Mouse (Mus musculus) limb, embryonic 13.5 days (tissue): Measurements from ENCODE around the gene Gm27179. TPM values are rescaled to one million over a fixed set of nuclear protein-coding genes. Genes with fewer than 3 reads are reported as not detected.
"Not testable (repeated sequence)": the region's sequence is repeated elsewhere in the genome, so short reads cannot be mapped to it uniquely, and the experiment has no call there.

ENCODE experiments used
- ATAC-seq: fragments of 200-750 bp; cut with Nextera tagmentation; 2 replicates; pipeline ENCODE4 v1.8.0; 2017; ENCODE audit warnings: low read depth, moderate number of reproducible peaks, moderate TSS enrichment; ENCODE audit not compliant: low FRiP score
- H3K27ac ChIP-seq: fragments of 300-500 bp; sonication (generic); 2 replicates; pipeline ENCODE4 v1.5.1; 2015; ENCODE audit warnings: inconsistent platforms, mild to moderate bottlenecking, moderate library complexity
- H3K27me3 ChIP-seq: fragments of 300-500 bp; sonication (generic); 2 replicates; pipeline ENCODE4 v1.6.1; 2015; ENCODE audit warnings: mild to moderate bottlenecking, inconsistent platforms
- H3K36me3 ChIP-seq: fragments of 300-500 bp; sonication (generic); 2 replicates; pipeline ENCODE4 v1.6.1; 2015; ENCODE audit warnings: inconsistent platforms, mild to moderate bottlenecking, moderate library complexity
- H3K4me1 ChIP-seq: fragments of 300-500 bp; sonication (generic); 2 replicates; pipeline ENCODE4 v1.6.1; 2015; ENCODE audit warnings: inconsistent platforms
- H3K4me2 ChIP-seq: fragments of 300-500 bp; sonication (generic); replicated peaks from 2 replicates; pipeline ENCODE4 v1.6.1; 2015; ENCODE audit warnings: inconsistent platforms, mild to moderate bottlenecking, moderate library complexity
- H3K4me3 ChIP-seq: fragments of 300-500 bp; sonication (generic); 2 replicates; pipeline ENCODE4 v1.5.1; 2015; ENCODE audit warnings: moderate library complexity, mild to moderate bottlenecking, inconsistent platforms
- H3K9ac ChIP-seq: fragments of 300-500 bp; sonication (generic); 2 replicates; pipeline ENCODE4 v1.6.1; 2015; ENCODE audit warnings: mild to moderate bottlenecking, inconsistent platforms
- H3K9me3 ChIP-seq: fragments of 300-500 bp; sonication (generic); 2 replicates; pipeline ENCODE4 v1.6.1; 2016; ENCODE audit warnings: inconsistent platforms
- WGBS: fragments of 180-500 bp; shearing (Covaris S2); methylation state at CpG from one replicate; pipeline ENCODE4 v1.1.7; 2015; 5-methylcytosine and 5-hydroxymethylcytosine counted together
- polyA plus RNA-seq: library from polyadenylated mRNA; unstranded; fragments of >200 nt; fragmentation: Nextera tagmentation; extraction: Ambion mirVana; gene quantifications from 2 replicates; pipeline ENCODE4 v1.2.1, GENCODE M21; 2015

Gm27179 gene
- not detected in 2 replicates for polyA plus RNA-seq

- not testable (repeated sequence) for H3K4me3 ChIP-seq, H3K27ac ChIP-seq, H3K27me3 ChIP-seq, H3K4me1 ChIP-seq, H3K4me2 ChIP-seq, H3K36me3 ChIP-seq, ATAC-seq, H3K9me3 ChIP-seq, H3K9ac ChIP-seq
- WGBS: no CpG with 5 or more reads among the region's 2 CpGs
These were observed at the start of gene Gm27179 for GRCm38 (mm10) chr14:69512449-69512848. Gm27179 (minus strand) TSS chr14:69512549.

GRCm38 (mm10) chr14:69557550-69557949, 45.2 kb upstream of the Gm27179 start:
- H3K27me3 ChIP-seq, H3K27ac ChIP-seq, H3K9ac ChIP-seq, H3K4me2 ChIP-seq, ATAC-seq, H3K4me1 ChIP-seq, H3K36me3 ChIP-seq, H3K9me3 ChIP-seq, H3K4me3 ChIP-seq: not testable (repeated sequence)
- WGBS: no CpG with 5 or more reads among the region's 14 CpGs

GRCm38 (mm10) chr14:69556820-69557219, 44.5 kb upstream of the Gm27179 start:
- WGBS: no CpG with 5 or more reads among the region's 8 CpGs
- H3K36me3 ChIP-seq, H3K9ac ChIP-seq, H3K4me2 ChIP-seq, ATAC-seq, H3K27ac ChIP-seq, H3K9me3 ChIP-seq, H3K4me3 ChIP-seq, H3K27me3 ChIP-seq, H3K4me1 ChIP-seq: not testable (repeated sequence)

- not testable (repeated sequence) for H3K4me3 ChIP-seq, H3K27me3 ChIP-seq, H3K9ac ChIP-seq, H3K9me3 ChIP-seq, H3K36me3 ChIP-seq, H3K4me2 ChIP-seq, H3K27ac ChIP-seq, H3K4me1 ChIP-seq
- no CpG with 5 or more reads among the region's 68 CpGs for WGBS
- peak; percentile 91 for ATAC-seq
These were observed 42.9 kb upstream of the Gm27179 start, which contains the start of gene Entpd4b for GRCm38 (mm10) chr14:69555110-69555831. Entpd4b (plus strand) TSS chr14:69555424.

GRCm38 (mm10) chr14:69547310-69547709, 35.0 kb upstream of the Gm27179 start:
- not testable (repeated sequence) for H3K27me3 ChIP-seq, H3K36me3 ChIP-seq, H3K4me1 ChIP-seq, H3K9me3 ChIP-seq, H3K4me2 ChIP-seq, H3K4me3 ChIP-seq, H3K9ac ChIP-seq, ATAC-seq, H3K27ac ChIP-seq
- no CpG with 5 or more reads among the region's 4 CpGs for WGBS

- ATAC-seq, H3K27me3 ChIP-seq, H3K9me3 ChIP-seq, H3K4me1 ChIP-seq, H3K4me3 ChIP-seq, H3K4me2 ChIP-seq, H3K9ac ChIP-seq, H3K27ac ChIP-seq, H3K36me3 ChIP-seq: not testable (repeated sequence)
- no CpG with 5 or more reads among the region's 2 CpGs for WGBS
These were observed 32.7 kb upstream of the Gm27179 start for GRCm38 (mm10) chr14:69545052-69545451.

- H3K4me2 ChIP-seq, H3K4me3 ChIP-seq, H3K9ac ChIP-seq, H3K36me3 ChIP-seq, H3K27ac ChIP-seq, H3K4me1 ChIP-seq, ATAC-seq, H3K27me3 ChIP-seq, H3K9me3 ChIP-seq: not testable (repeated sequence)
- WGBS: no CpG with 5 or more reads among the region's 7 CpGs
These were observed 31.7 kb upstream of the Gm27179 start for GRCm38 (mm10) chr14:69544033-69544432.

- not testable (repeated sequence) for H3K36me3 ChIP-seq, H3K27ac ChIP-seq, H3K4me3 ChIP-seq, ATAC-seq, H3K4me2 ChIP-seq, H3K9me3 ChIP-seq, H3K27me3 ChIP-seq, H3K9ac ChIP-seq, H3K4me1 ChIP-seq
- no CpG with 5 or more reads among the region's 7 CpGs for WGBS
These were observed 30.3 kb upstream of the Gm27179 start for GRCm38 (mm10) chr14:69542695-69543094.

GRCm38 (mm10) chr14:69540113-69540512, 27.8 kb upstream of the Gm27179 start:
- WGBS: no CpG with 5 or more reads among the region's 5 CpGs
- H3K9me3 ChIP-seq, H3K4me1 ChIP-seq, ATAC-seq, H3K9ac ChIP-seq, H3K36me3 ChIP-seq, H3K27ac ChIP-seq, H3K4me2 ChIP-seq, H3K27me3 ChIP-seq, H3K4me3 ChIP-seq: not testable (repeated sequence)

- H3K9me3 ChIP-seq, H3K4me1 ChIP-seq, H3K36me3 ChIP-seq, H3K4me2 ChIP-seq, H3K9ac ChIP-seq, ATAC-seq, H3K27me3 ChIP-seq, H3K27ac ChIP-seq, H3K4me3 ChIP-seq: not testable (repeated sequence)
- WGBS: no CpG with 5 or more reads among the region's 7 CpGs
These were observed 24.2 kb upstream of the Gm27179 start for GRCm38 (mm10) chr14:69536539-69536938.

GRCm38 (mm10) chr14:69526202-69526601, 13.9 kb upstream of the Gm27179 start:
- not testable (repeated sequence) for ATAC-seq, H3K27me3 ChIP-seq, H3K27ac ChIP-seq, H3K36me3 ChIP-seq, H3K4me2 ChIP-seq, H3K4me3 ChIP-seq, H3K9ac ChIP-seq, H3K9me3 ChIP-seq, H3K4me1 ChIP-seq
- WGBS: no CpG with 5 or more reads among the region's 1 CpGs

GRCm38 (mm10) chr14:69523001-69523400, 10.7 kb upstream of the Gm27179 start:
- not testable (repeated sequence) for H3K4me2 ChIP-seq, H3K4me3 ChIP-seq, H3K27me3 ChIP-seq, H3K27ac ChIP-seq, H3K9me3 ChIP-seq, H3K9ac ChIP-seq, ATAC-seq, H3K36me3 ChIP-seq, H3K4me1 ChIP-seq
- WGBS: no CpG with 5 or more reads among the region's 1 CpGs

GRCm38 (mm10) chr14:69520810-69521209, 8.5 kb upstream of the Gm27179 start:
- not testable (repeated sequence) for H3K27me3 ChIP-seq, ATAC-seq, H3K36me3 ChIP-seq, H3K4me2 ChIP-seq, H3K9ac ChIP-seq, H3K27ac ChIP-seq, H3K9me3 ChIP-seq, H3K4me1 ChIP-seq, H3K4me3 ChIP-seq
- WGBS: no CpG with 5 or more reads among the region's 2 CpGs
